Mouse (Mus musculus) heart, postnatal 10 days (tissue): ENCODE measurements around the gene Rac1. TPM values are rescaled to one million over a fixed set of nuclear protein-coding genes. Genes with fewer than 3 reads are reported as not detected.
A peak's percentile ranks its signal among the peaks of the same experiment; 100 is the strongest.

ENCODE experiments used
- DNase-seq, 2 experiments: peaks; one replicate each; pipeline ENCODE4 v3.0.0; 2021
- intact Hi-C: fragments of 180-260 bp; cut with DNase I; formaldehyde crosslinking; loops from one replicate; pipeline ENCODE4 v1.15.1; 2025
- total RNA-seq, 2 experiments: library from RNA; stranded (reverse); gene quantifications; 2 replicates each; pipeline ENCODE4 v1.2.3; 2021

Gene Rac1
- total RNA-seq, 2 experiments from 2014 or later: 314 to 339 TPM

DNA sequence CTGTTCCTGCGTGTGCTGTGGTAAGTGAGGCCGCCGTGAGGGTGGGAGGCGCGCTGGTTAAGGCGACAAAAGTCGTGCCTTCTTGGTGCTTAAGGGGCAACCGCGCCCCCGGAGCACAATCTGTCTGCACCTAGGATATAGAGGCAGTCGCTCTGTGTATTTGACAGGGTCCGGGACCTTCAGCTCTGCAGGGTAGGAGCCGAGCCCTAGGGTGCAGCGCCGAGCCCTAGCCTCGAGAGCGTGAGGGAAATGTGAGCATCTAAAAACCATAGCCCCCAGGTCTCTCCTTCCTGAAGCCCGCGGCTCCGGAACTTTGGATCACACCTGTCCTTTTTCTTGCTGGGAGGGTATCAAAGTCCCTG is 63.1 kb downstream of the Rac1 start:
- intact Hi-C loops: no loop called here
- no peak for DNase-seq

DNA sequence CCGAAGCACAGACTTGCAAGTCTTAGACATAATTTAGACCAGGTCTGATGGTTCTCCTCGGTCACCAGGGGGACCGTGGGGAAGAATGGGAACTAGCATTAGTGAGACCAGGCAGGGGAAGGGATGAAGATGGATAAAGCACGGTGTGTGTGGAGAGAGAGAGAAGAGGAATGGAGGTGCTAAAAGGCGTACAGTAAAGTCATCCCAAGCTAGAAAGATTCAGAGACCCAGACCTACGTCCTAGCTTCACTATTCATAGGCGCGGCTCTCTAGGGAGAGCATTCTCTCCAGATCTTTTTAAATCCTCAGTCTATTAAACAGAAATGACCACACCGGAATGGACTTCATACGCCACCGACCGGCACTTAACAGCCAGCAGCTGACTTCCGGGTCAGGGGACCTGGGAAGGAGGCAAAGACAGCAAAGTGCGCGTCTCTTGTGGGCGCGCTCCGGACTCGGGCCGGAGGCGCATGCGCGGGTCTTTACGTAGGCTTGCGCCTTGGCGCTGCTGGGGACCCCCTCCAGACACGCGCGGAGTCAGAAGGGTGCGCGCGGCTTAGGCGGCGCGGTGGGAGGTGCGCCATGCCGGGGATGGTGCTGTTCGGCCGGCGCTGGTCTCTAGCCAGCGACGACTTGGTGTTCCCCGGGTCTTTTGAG is 63.6 kb downstream of the Rac1 start, which contains the start of gene Daglb:
Daglb (plus strand) TSS at position 485 of the 657 bp plus-strand sequence.
- intact Hi-C loops: no loop called here
- DNase-seq: peak; percentile 91 to 92

DNA sequence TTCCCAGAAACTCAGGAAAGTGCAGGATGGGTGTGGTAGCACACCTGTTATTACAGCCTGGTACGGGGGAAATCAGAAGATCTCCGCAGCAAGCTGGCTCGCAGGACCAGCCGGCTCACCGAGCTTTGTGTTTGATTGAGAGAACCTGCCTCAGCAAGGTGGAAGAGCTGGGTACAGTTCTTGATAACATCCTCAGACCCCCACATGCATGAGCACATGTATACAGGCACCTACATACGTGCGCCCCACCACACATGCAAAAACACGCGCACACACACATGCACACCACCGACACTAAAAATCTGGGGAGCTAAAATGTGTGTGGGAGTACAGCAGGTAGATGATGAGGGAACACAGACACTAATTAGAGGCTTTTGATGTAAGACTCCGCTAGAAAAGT is 64.2 kb downstream of the Rac1 start:
- no peak for DNase-seq
- intact Hi-C loops: no loop called here

Other genes with a start within 250 kb of the Rac1 start
- gene Zfp853, start 234.4 kb downstream of the Rac1 start, total RNA-seq: under 1 TPM; 0.50 to 0.86 TPM
- 10 to 100 TPM; 19.2 to 20.0 TPM for gene E130309D02Rik, start 212.7 kb downstream of the Rac1 start, total RNA-seq
- 10 to 100 TPM; 34.6 to 39.7 TPM for gene Zdhhc4, start 198.8 kb downstream of the Rac1 start, total RNA-seq
- not detected for gene Grid2ip, start 170.7 kb downstream of the Rac1 start, total RNA-seq
- gene Kdelr2, start 124.2 kb downstream of the Rac1 start, total RNA-seq: 10 to 100 TPM; 84.3 to 93.6 TPM
- 1 to 10 TPM; 7.9 to 8.8 TPM for gene Daglb, start 63.5 kb downstream of the Rac1 start, total RNA-seq
- 100 to 1,000 TPM in 1 of 2 experiments, 10 to 100 TPM in 1; 87.2 to 125 TPM for gene Cyth3, start 94.4 kb upstream of the Rac1 start, total RNA-seq
- 10 to 100 TPM in 1 of 2 experiments, 1 to 10 TPM in 1; 9.7 to 11.3 TPM for gene Usp42, start 204.2 kb upstream of the Rac1 start, total RNA-seq